Comparison of ENCODE assay signal across 8 mouse cellular contexts in genomic region chr17:52182706-52183105, GRCm38 (mm10).
DNase-seq lines count a peak whose midpoint lies in the region; ATAC-seq lines count a peak whose summit lies in the region.

No protein-coding gene starts in this region.

- H3K27ac ChIP-seq in embryonic facial prominence, embryonic 11.5 days (replicated peaks; ENCODE audit: low read depth, low read length), result no peak overlapping the region

- DNase-seq in heart, postnatal 10 days, result peak; percentile 23 to 38
- DNase-seq in heart, adult 8-10 months (ENCODE audit: low spot score), result no peak
- DNase-seq in 3T3-L1 (ENCODE audit: low read depth, low spot score) (peak; percentile 3), MN1 (ENCODE audit: low spot score) (peak; percentile 9)
- peak; percentile 65 for DNase-seq in embryonic facial prominence, embryonic 11.5 days (ENCODE audit: low spot score)
- peak; percentile 74 to 89 for DNase-seq in thymus, postnatal 10 days (ENCODE audit: low spot score in 2 of 2)
- DNase-seq in heart, adult 11 months, result no peak

- no peak overlapping the region for H3K9ac ChIP-seq in embryonic facial prominence, embryonic 11.5 days (replicated peaks; ENCODE audit: low read length)

- no peak for ATAC-seq in embryonic facial prominence, embryonic 11.5 days (replicated peaks; ENCODE audit: insufficient number of reproducible peaks, low FRiP score, low TSS enrichment, low read depth)
- peak; percentile 90 for ATAC-seq in megakaryocyte progenitor cell, adult 5-6 weeks (replicated peaks; ENCODE audit: poor library complexity)

- H3K4me2 ChIP-seq in embryonic facial prominence, embryonic 11.5 days (ENCODE audit: low read depth, low read length), result no peak overlapping the region

- no peaks in the 10 kb centered on the region for H3K36me3 ChIP-seq in embryonic facial prominence, embryonic 11.5 days (replicated peaks; ENCODE audit: control insufficient read depth, insufficient read depth, low read depth, low read length)

- H3K4me3 ChIP-seq in embryonic facial prominence, embryonic 11.5 days (ENCODE audit: low read depth, low read length), result no peak overlapping the region

- 35% methylated on average over 3 of the region's 3 CpGs for WGBS in embryonic facial prominence, embryonic 11.5 days

- H3K9me3 ChIP-seq in embryonic facial prominence, embryonic 11.5 days (replicated peaks; ENCODE audit: control insufficient read depth, low read length), result no peaks in the 10 kb centered on the region

- H3K27me3 ChIP-seq in embryonic facial prominence, embryonic 11.5 days (ENCODE audit: control insufficient read depth, insufficient read depth, low read length), result no peaks in the 10 kb centered on the region

- no peaks in the 10 kb centered on the region for H3K4me1 ChIP-seq in embryonic facial prominence, embryonic 11.5 days (ENCODE audit: control insufficient read depth, insufficient read depth, low read length)

- intact Hi-C loops in heart, postnatal 10 days (cut with DNase I), result no loop called here

Comparison
In these comparisons a context has a peak if more than half of its experiments do, and no peak if none do; other contexts are left out.
1. DNase-seq: peak in heart, postnatal 10 days (2 of 2), 3T3-L1 (single experiment), MN1 (single experiment), embryonic facial prominence, embryonic 11.5 days (single experiment) and thymus, postnatal 10 days (2 of 2); none in heart, adult 8-10 months (single experiment) and heart, adult 11 months (single experiment).